Mouse (Mus musculus): Measurements from ENCODE around the gene Rflnb.

GRCm38 (mm10) chr11:75980413-75980812 lies 47.2 kb downstream of the Rflnb start:
- TF ChIP-seq CTCF (IDR thresholded peaks at IDR 0.05; ENCODE audit: low read depth, low read length) (no peak), POLR2A (IDR thresholded peaks at IDR 0.05; ENCODE audit: extremely low read depth, insufficient read depth, low read length) (no peak)
